Mouse (Mus musculus): ENCODE measurements around the gene Lcp2.

GRCm38 (mm10) chr11:34031015-34031805 lies 15.5 kb upstream of the Lcp2 start:
- TF ChIP-seq CTCF (IDR thresholded peaks at IDR 0.05; ENCODE audit: low read depth) (no peak), EP300 (IDR thresholded peaks at IDR 0.05; ENCODE audit: low read depth) (no peak)

Measured in liver, postnatal 0 days (tissue).